Mouse (Mus musculus) ES-E14 (cell line): Measurements from ENCODE around the gene Zmynd19.

Source experiments
- CHD2 ChIP-seq: IDR thresholded peaks from 2 replicates; pipeline ENCODE4 v1.6.1; 2014; ENCODE audit warnings: mild to moderate bottlenecking, low read depth, low read length, inconsistent platforms
- MAFK ChIP-seq: IDR thresholded peaks from 2 replicates; pipeline ENCODE4 v1.6.1; 2014; ENCODE audit warnings: mild to moderate bottlenecking, low read depth, low read length, inconsistent platforms; ENCODE audit not compliant: insufficient read depth
- ZC3H11A ChIP-seq: IDR thresholded peaks from 2 replicates; pipeline ENCODE4 v1.6.1; 2012; ENCODE audit warnings: low read depth, mild to moderate bottlenecking, inconsistent platforms, low read length, borderline replicate concordance

- TF ChIP-seq MAFK = no peak
- TF ChIP-seq ZC3H11A = no peak
- no peak for TF ChIP-seq CHD2
Observed at GRCm38 (mm10) chr2:24974906-24975703, 25.5 kb downstream of the Zmynd19 start, which contains the start of gene Mrpl41.
